Mouse (Mus musculus): ENCODE data around the gene Serpinb6b. TPM values are rescaled to one million over a fixed set of nuclear protein-coding genes. Genes with fewer than 3 reads are reported as not detected.
"Not testable (repeated sequence)": the region's sequence is repeated elsewhere in the genome, so short reads cannot be mapped to it uniquely, and the experiment has no call there.

The Serpinb6b gene
- total RNA-seq (2018; cell fraction: chromatin; rRNA removed) = 1 to 10 TPM in 15 of 26 experiments, under 1 TPM in 8, not detected in 3; 0.34 to 4.1 (median 1.2) TPM
- total RNA-seq (2018; cell fraction: cytosol; rRNA removed) = 1 to 10 TPM; 4.1 to 8.5 (median 6.3) TPM
- total RNA-seq (2018; cell fraction: nucleus; rRNA removed) = 1 to 10 TPM in 24 of 26 experiments, under 1 TPM in 2; 0.89 to 7.5 (median 2.3) TPM
- 3.7 to 12.9 TPM (median 6.1 TPM) in 3 replicates for polyA plus RNA-seq (2018)

- no peaks in the 10 kb centered on the region for H3K79me2 ChIP-seq (ENCODE audit: inconsistent target)
- H3K27ac ChIP-seq = peak within 1 kb of the TSS; percentile 33
- WGBS (ENCODE audit: missing documents) = 5% methylated on average over 15 of the region's 16 CpGs
- H3K4me3 ChIP-seq (ENCODE audit: inconsistent target) = peak within 1 kb of the TSS; percentile 31
- no peaks in the 10 kb centered on the region for H3K36me3 ChIP-seq (ENCODE audit: inconsistent target)
These were observed at the start of gene Serpinb6b for GRCm38 (mm10) chr13:32964989-32965811. Gene Serpinb6b (plus strand): TSS chr13:32965209.

GRCm38 (mm10) chr13:32922622-32923021 lies 42.4 kb upstream of the Serpinb6b start:
- no peaks in the 10 kb centered on the region for H3K79me2 ChIP-seq (ENCODE audit: inconsistent target)
- no peaks in the 10 kb centered on the region for H3K36me3 ChIP-seq (ENCODE audit: inconsistent target)
- no peak overlapping the region for H3K27ac ChIP-seq
- H3K4me3 ChIP-seq (ENCODE audit: inconsistent target) = no peak overlapping the region

GRCm38 (mm10) chr13:32924578-32925360 lies 40.2 kb upstream of the Serpinb6b start:
- H3K27ac ChIP-seq = no peak overlapping the region
- no peaks in the 10 kb centered on the region for H3K36me3 ChIP-seq (ENCODE audit: inconsistent target)
- 90% methylated on average over 7 of the region's 7 CpGs for WGBS (ENCODE audit: missing documents)
- no peak overlapping the region for H3K4me3 ChIP-seq (ENCODE audit: inconsistent target)
- no peaks in the 10 kb centered on the region for H3K79me2 ChIP-seq (ENCODE audit: inconsistent target)

- Histone ChIP-seq H3K79me2 (ENCODE audit: inconsistent target) (no peaks in the 10 kb centered on the region), H3K27ac (no peak overlapping the region), H3K4me3 (ENCODE audit: inconsistent target) (no peak overlapping the region), H3K36me3 (ENCODE audit: inconsistent target) (no peaks in the 10 kb centered on the region)
- 88% methylated on average over 2 of the region's 2 CpGs for WGBS (ENCODE audit: missing documents)
These were observed 38.3 kb upstream of the Serpinb6b start for GRCm38 (mm10) chr13:32926661-32927060.

- WGBS (ENCODE audit: missing documents) = 100% methylated on average over 1 of the region's 1 CpGs
- no peaks in the 10 kb centered on the region for H3K36me3 ChIP-seq (ENCODE audit: inconsistent target)
- no peak overlapping the region for H3K4me3 ChIP-seq (ENCODE audit: inconsistent target)
- H3K27ac ChIP-seq = no peak overlapping the region
- no peaks in the 10 kb centered on the region for H3K79me2 ChIP-seq (ENCODE audit: inconsistent target)
These were observed 37.8 kb upstream of the Serpinb6b start for GRCm38 (mm10) chr13:32927241-32927640.

GRCm38 (mm10) chr13:32929107-32929750 lies 35.8 kb upstream of the Serpinb6b start:
- H3K27ac ChIP-seq = peak overlapping the region; percentile 84
- no peak overlapping the region for H3K4me3 ChIP-seq (ENCODE audit: inconsistent target)
- 13% methylated on average over 2 of the region's 2 CpGs for WGBS (ENCODE audit: missing documents)
- no peaks in the 10 kb centered on the region for H3K79me2 ChIP-seq (ENCODE audit: inconsistent target)
- H3K36me3 ChIP-seq (ENCODE audit: inconsistent target) = no peaks in the 10 kb centered on the region

GRCm38 (mm10) chr13:32934706-32935381 lies 30.2 kb upstream of the Serpinb6b start:
- H3K4me3 ChIP-seq (ENCODE audit: inconsistent target) = no peak overlapping the region
- WGBS (ENCODE audit: missing documents) = 0% methylated on average over 1 of the region's 1 CpGs
- H3K79me2 ChIP-seq (ENCODE audit: inconsistent target) = no peaks in the 10 kb centered on the region
- H3K27ac ChIP-seq = peak overlapping the region; percentile 74
- H3K36me3 ChIP-seq (ENCODE audit: inconsistent target) = no peaks in the 10 kb centered on the region

- whole genome bisulfite sequencing (ENCODE audit: missing documents) = 91% methylated on average over 4 of the region's 4 CpGs
- H3K36me3 ChIP-seq (ENCODE audit: inconsistent target); H3K4me3 ChIP-seq (ENCODE audit: inconsistent target): not testable (repeated sequence)
These were observed 26.7 kb upstream of the Serpinb6b start for GRCm38 (mm10) chr13:32938275-32938674.

GRCm38 (mm10) chr13:32939191-32939590 lies 25.8 kb upstream of the Serpinb6b start:
- H3K36me3 ChIP-seq (ENCODE audit: inconsistent target); H3K4me3 ChIP-seq (ENCODE audit: inconsistent target); H3K79me2 ChIP-seq (ENCODE audit: inconsistent target): not testable (repeated sequence)
- 85% methylated on average over 3 of the region's 3 CpGs for WGBS (ENCODE audit: missing documents)
- H3K27ac ChIP-seq = peak overlapping the region; percentile 44

More at GRCm38 (mm10) chr13:32938275-32938674, 26.7 kb upstream of the Serpinb6b start:
- H3K79me2 ChIP-seq (ENCODE audit: inconsistent target) = not testable (repeated sequence)
- peak overlapping the region; percentile 44; the same call in 1 of the 2 replicates for H3K27ac ChIP-seq

- Histone ChIP-seq H3K27ac (no peak overlapping the region), H3K4me3 (ENCODE audit: inconsistent target) (no peak overlapping the region), H3K79me2 (ENCODE audit: inconsistent target) (no peaks in the 10 kb centered on the region), H3K36me3 (ENCODE audit: inconsistent target) (no peaks in the 10 kb centered on the region)
- WGBS (ENCODE audit: missing documents) = 77% methylated on average over 4 of the region's 4 CpGs
These were observed 8.5 kb upstream of the Serpinb6b start for GRCm38 (mm10) chr13:32956537-32956936.

GRCm38 (mm10) chr13:32957917-32958316 lies 7.1 kb upstream of the Serpinb6b start:
- Histone ChIP-seq H3K27ac (no peak overlapping the region), H3K79me2 (ENCODE audit: inconsistent target) (no peaks in the 10 kb centered on the region), H3K36me3 (ENCODE audit: inconsistent target) (no peaks in the 10 kb centered on the region), H3K4me3 (ENCODE audit: inconsistent target) (no peak overlapping the region)
- WGBS (ENCODE audit: missing documents) = 100% methylated on average over 4 of the region's 4 CpGs

GRCm38 (mm10) chr13:32958521-32958920 lies 6.5 kb upstream of the Serpinb6b start:
- WGBS (ENCODE audit: missing documents) = 92% methylated on average over 7 of the region's 7 CpGs
- H3K4me3 ChIP-seq (ENCODE audit: inconsistent target); H3K36me3 ChIP-seq (ENCODE audit: inconsistent target); H3K79me2 ChIP-seq (ENCODE audit: inconsistent target); H3K27ac ChIP-seq: not testable (repeated sequence)

- Histone ChIP-seq H3K4me3 (ENCODE audit: inconsistent target) (no peak overlapping the region), H3K36me3 (ENCODE audit: inconsistent target) (no peaks in the 10 kb centered on the region), H3K79me2 (ENCODE audit: inconsistent target) (no peaks in the 10 kb centered on the region), H3K27ac (no peak overlapping the region)
- WGBS (ENCODE audit: missing documents) = 97% methylated on average over 9 of the region's 9 CpGs
These were observed 837 bp upstream of the Serpinb6b start for GRCm38 (mm10) chr13:32963990-32964753.

Data from macrophage (primary cell).